Mouse (Mus musculus) CH12.LX (cell line): Measurements from ENCODE around the gene Olfr957.

Experiments
- CHD1 ChIP-seq: IDR thresholded peaks from 2 replicates; pipeline ENCODE4 v1.6.1; 2012; ENCODE audit warnings: low read depth, low read length, improper control_type of control experiment, inconsistent platforms
- CTCF ChIP-seq, 2 experiments: IDR thresholded peaks in 1 of 2; conservative IDR thresholded peaks in 1 of 2; 2 replicates each; pipeline ENCODE4 v1.5.1; 2011 to 2012; ENCODE audit warnings: low read depth in 2 of 2, low read length in 2 of 2, improper control_type of control experiment in 1 of 2, inconsistent platforms in 1 of 2, mild to moderate bottlenecking in 1 of 2, moderate library complexity in 1 of 2
- EP300 ChIP-seq: IDR thresholded peaks from 2 replicates; pipeline ENCODE4 v1.6.1; 2011; ENCODE audit warnings: low read length, improper control_type of control experiment
- GABPA ChIP-seq: IDR thresholded peaks from 2 replicates; pipeline ENCODE4 v1.6.1; 2012; ENCODE audit warnings: low read depth, low read length, improper control_type of control experiment, inconsistent platforms; ENCODE audit not compliant: insufficient replicate concordance
- HCFC1 ChIP-seq: IDR thresholded peaks from 2 replicates; pipeline ENCODE4 v1.6.1; 2012; ENCODE audit warnings: low read depth, mild to moderate bottlenecking, inconsistent platforms, low read length, improper control_type of control experiment
- JUND ChIP-seq: conservative IDR thresholded peaks from 2 replicates; pipeline ENCODE4 v1.6.1; 2011; ENCODE audit warnings: low read depth, low read length, improper control_type of control experiment
- MAFK ChIP-seq: IDR thresholded peaks from 2 replicates; pipeline ENCODE4 v1.6.1; 2011; ENCODE audit warnings: low read length, improper control_type of control experiment; ENCODE audit not compliant: insufficient replicate concordance
- MAX ChIP-seq: IDR thresholded peaks from 2 replicates; pipeline ENCODE4 v1.6.1; 2011; ENCODE audit warnings: low read length, improper control_type of control experiment
- MAZ ChIP-seq: IDR thresholded peaks from 2 replicates; pipeline ENCODE4 v1.6.1; 2012; ENCODE audit warnings: low read depth, mild to moderate bottlenecking, inconsistent platforms, low read length, improper control_type of control experiment, moderate library complexity
- MEF2A ChIP-seq: IDR thresholded peaks from 2 replicates; pipeline ENCODE4 v1.6.1; 2014; ENCODE audit warnings: low read depth, mild to moderate bottlenecking, inconsistent platforms, low read length, improper control_type of control experiment, borderline replicate concordance
- POLR2A ChIP-seq: IDR thresholded peaks from 2 replicates; pipeline ENCODE4 v1.6.1; 2011; ENCODE audit warnings: low read depth, mild to moderate bottlenecking, improper control_type of control experiment, low read length
- POLR2AphosphoS2 ChIP-seq: IDR thresholded peaks from 2 replicates; pipeline ENCODE4 v1.6.1; 2011; ENCODE audit warnings: low read depth, low read length, improper control_type of control experiment
- TBP ChIP-seq: conservative IDR thresholded peaks from 2 replicates; pipeline ENCODE4 v1.6.1; 2011; ENCODE audit warnings: low read depth, low read length, improper control_type of control experiment
- ZC3H11A ChIP-seq: IDR thresholded peaks from 2 replicates; pipeline ENCODE4 v1.6.1; 2012; ENCODE audit warnings: low read depth, mild to moderate bottlenecking, inconsistent platforms, low read length, improper control_type of control experiment

DNA sequence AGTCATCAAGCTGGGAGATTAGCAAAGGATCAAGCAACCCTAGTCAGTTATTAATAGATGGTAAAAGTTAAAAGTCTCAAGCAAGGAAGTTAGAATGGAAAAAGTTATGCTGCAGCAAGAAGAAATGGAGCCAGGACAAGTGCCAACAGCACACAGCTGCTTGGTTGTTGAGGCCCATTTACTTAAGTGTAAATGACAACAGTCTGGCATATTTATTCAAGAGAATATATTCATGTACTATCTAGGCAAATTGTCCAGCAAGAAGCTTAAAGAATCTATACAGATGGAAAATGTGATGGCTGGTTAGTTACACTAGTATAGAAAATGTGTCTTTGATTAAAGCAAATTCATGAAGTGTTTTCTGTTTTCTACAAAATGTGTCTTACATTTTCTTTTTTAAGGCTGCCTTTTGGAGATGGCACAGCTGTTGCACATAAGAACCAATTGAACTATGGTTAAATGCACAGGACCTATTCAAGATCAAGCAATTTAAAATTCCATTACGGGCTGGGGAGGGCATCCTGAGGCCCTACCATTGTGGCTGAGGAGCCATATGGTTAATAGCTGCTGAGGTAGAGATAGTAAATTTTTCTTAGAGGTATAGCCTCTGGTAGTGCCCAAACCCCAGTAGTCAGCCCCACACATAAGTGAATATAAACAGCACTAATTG, 8.1 kb upstream of the Olfr957 start:
- no peak for TF ChIP-seq MEF2A
- no peak for TF ChIP-seq TBP
- TF ChIP-seq POLR2A = no peak
- no peak for TF ChIP-seq EP300
- no peak for TF ChIP-seq CTCF (conservative IDR thresholded peaks at IDR 0.05 in 1 of 2, IDR thresholded peaks at IDR 0.05 in 1 of 2; ENCODE audit: low read depth in 2 of 2, low read length in 2 of 2)
- TF ChIP-seq MAX = no peak
- TF ChIP-seq GABPA = no peak
- TF ChIP-seq POLR2AphosphoS2 = no peak
- TF ChIP-seq CHD1 = no peak
- no peak for TF ChIP-seq MAZ
- no peak for TF ChIP-seq MAFK
- TF ChIP-seq JUND = no peak
- no peak for TF ChIP-seq ZC3H11A
- TF ChIP-seq HCFC1 = no peak
